Mouse (Mus musculus): Measurements from ENCODE around the gene Rbbp9. TPM values are rescaled to one million over a fixed set of nuclear protein-coding genes. Genes with fewer than 3 reads are reported as not detected.

Gene Rbbp9
- total and polyA plus RNA-seq, 3 experiments: 0.13 to 0.42 (median 0.14) TPM

- dilution Hi-C loops (cut with MboI; ENCODE audit: extremely low pct_ligation_motif_present, extremely low pct_unique_long_range_greater_than_20kb, low sequenced_read_pairs): no loop called here
These were observed 5.6 kb downstream of the Rbbp9 start for GRCm38 (mm10) chr2:144545061-144545460.

DNA sequence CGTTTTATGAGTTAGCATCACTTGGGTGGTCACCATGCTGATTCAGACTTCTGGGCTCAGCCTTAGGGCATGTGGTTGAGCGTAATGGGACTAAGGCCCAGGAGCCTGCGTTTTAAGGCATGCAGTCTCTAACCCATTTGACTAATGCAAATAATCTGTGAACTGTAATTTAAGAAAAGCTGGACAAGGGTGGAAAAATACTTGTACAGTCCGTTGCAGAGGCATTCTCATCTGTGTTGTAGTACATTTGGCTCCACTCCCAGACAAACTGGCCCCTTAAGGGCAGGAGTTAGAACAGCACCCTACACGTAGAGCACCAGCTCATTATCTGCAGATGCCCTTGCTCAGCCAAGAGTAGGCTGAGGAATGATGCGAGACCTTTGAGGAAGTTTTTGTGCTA, 6.0 kb downstream of the Rbbp9 start:
- in situ Hi-C loops (cut with MboI; ENCODE audit: low pct_ligation_motif_present, low pct_unique_long_range_greater_than_20kb, low sequenced_read_pairs): no loop called here
- dilution Hi-C loops (cut with MboI; ENCODE audit: extremely low pct_ligation_motif_present, extremely low pct_unique_long_range_greater_than_20kb, low sequenced_read_pairs): no loop called here
- Histone ChIP-seq H3K79me2 (replicated peaks; ENCODE audit: control insufficient read depth, extremely low read depth, insufficient read depth, poor library complexity, severe bottlenecking) (no peaks in the 10 kb centered on the region), H3K9ac (ENCODE audit: insufficient read depth, low read depth) (no peak overlapping the region), H3K4me3 (replicated peaks in 1 of 3; ENCODE audit: low read depth in 2 of 3, low read length in 2 of 3, poor library complexity in 1 of 3) (no peak overlapping the region), H3K4me2 (ENCODE audit: insufficient read depth, low read depth, poor library complexity, severe bottlenecking) (no peak overlapping the region), H3K9me3 (replicated peaks; ENCODE audit: low read length) (no peaks in the 10 kb centered on the region), H3K27me3 (replicated peaks) (no peaks in the 10 kb centered on the region), H3K4me1 (ENCODE audit: control insufficient read depth in 1 of 2, insufficient read depth in 2 of 2) (peaks cover 7 to 12% of the 10 kb centered on the region in 2 experiments), H3K27ac (ENCODE audit: insufficient read depth, low read depth) (no peak overlapping the region), H3K36me3 (replicated peaks in 1 of 2; ENCODE audit: control insufficient read depth in 1 of 2, insufficient read depth in 1 of 2, low read length in 1 of 2) (peaks cover under 1 to 18% of the 10 kb centered on the region in 2 experiments)
- no peak for DNase-seq (ENCODE audit: extremely low read depth)
- TF ChIP-seq USF1 (IDR thresholded peaks at IDR 0.05; ENCODE audit: low read depth, low read length) (no peak), POLR2AphosphoS2 (IDR thresholded peaks at IDR 0.05; ENCODE audit: low read depth, low read length) (no peak), MAX (IDR thresholded peaks at IDR 0.05; ENCODE audit: low read length) (no peak), CHD1 (IDR thresholded peaks at IDR 0.05; ENCODE audit: low read depth, low read length) (no peak), ZKSCAN1 (IDR thresholded peaks at IDR 0.05; ENCODE audit: borderline replicate concordance, low read depth, low read length) (no peak), RCOR1 (conservative IDR thresholded peaks at IDR 0.05; ENCODE audit: low read depth, low read length) (no peak), MAFK (IDR thresholded peaks at IDR 0.05; ENCODE audit: insufficient replicate concordance, low read length) (no peak), BHLHE40 (IDR thresholded peaks at IDR 0.05; ENCODE audit: low read depth, low read length) (no peak), MXI1 (IDR thresholded peaks at IDR 0.05; ENCODE audit: low read depth, low read length) (no peak), ZNF384 (IDR thresholded peaks at IDR 0.05; ENCODE audit: low read depth, low read length) (no peak), UBTF (IDR thresholded peaks at IDR 0.05; ENCODE audit: low read depth, low read length) (no peak)

More at GRCm38 (mm10) chr2:144545061-144545460, 5.6 kb downstream of the Rbbp9 start:
- Histone ChIP-seq H3K27ac (ENCODE audit: insufficient read depth, low read depth) (no peak overlapping the region), H3K4me2 (ENCODE audit: insufficient read depth, low read depth, poor library complexity, severe bottlenecking) (no peak overlapping the region), H3K9ac (ENCODE audit: insufficient read depth, low read depth) (no peak overlapping the region), H3K4me3 (replicated peaks in 1 of 3; ENCODE audit: low read depth in 2 of 3, low read length in 2 of 3, poor library complexity in 1 of 3) (no peak overlapping the region), H3K9me3 (replicated peaks; ENCODE audit: low read length) (no peaks in the 10 kb centered on the region), H3K27me3 (replicated peaks) (no peaks in the 10 kb centered on the region), H3K4me1 (ENCODE audit: control insufficient read depth in 1 of 2, insufficient read depth in 2 of 2) (peaks cover 7 to 12% of the 10 kb centered on the region in 2 experiments), H3K36me3 (replicated peaks in 1 of 2; ENCODE audit: control insufficient read depth in 1 of 2, insufficient read depth in 1 of 2, low read length in 1 of 2) (peaks cover 0 to 13% of the 10 kb centered on the region in 2 experiments), H3K79me2 (replicated peaks; ENCODE audit: control insufficient read depth, extremely low read depth, insufficient read depth, poor library complexity, severe bottlenecking) (no peaks in the 10 kb centered on the region)
- DNase-seq (ENCODE audit: extremely low read depth): no peak
- TF ChIP-seq NELFE (IDR thresholded peaks at IDR 0.05; ENCODE audit: low read depth, low read length): no peak
- no peak for TF ChIP-seq RCOR1 (conservative IDR thresholded peaks at IDR 0.05; ENCODE audit: low read depth, low read length)
- no peak for TF ChIP-seq MYC (IDR thresholded peaks at IDR 0.05; ENCODE audit: low read depth, low read length)
- no peak for TF ChIP-seq POLR2A (IDR thresholded peaks at IDR 0.05; ENCODE audit: low read depth, low read length)
- no peak for TF ChIP-seq EP300 (IDR thresholded peaks at IDR 0.05; ENCODE audit: low read length)
- no peak for TF ChIP-seq HCFC1 (IDR thresholded peaks at IDR 0.05; ENCODE audit: low read depth, low read length)
- TF ChIP-seq JUN (IDR thresholded peaks at IDR 0.05; ENCODE audit: insufficient read depth, low read depth, low read length): no peak
- no peak for TF ChIP-seq CTCF (conservative IDR thresholded peaks at IDR 0.05 in 1 of 2, IDR thresholded peaks at IDR 0.05 in 1 of 2; ENCODE audit: low read depth in 2 of 2, low read length in 2 of 2)
- TF ChIP-seq USF1 (IDR thresholded peaks at IDR 0.05; ENCODE audit: low read depth, low read length): no peak
- TF ChIP-seq TBP (conservative IDR thresholded peaks at IDR 0.05; ENCODE audit: low read depth, low read length): no peak
- TF ChIP-seq POLR2AphosphoS2 (IDR thresholded peaks at IDR 0.05; ENCODE audit: low read depth, low read length): no peak
- TF ChIP-seq GABPA (IDR thresholded peaks at IDR 0.05; ENCODE audit: insufficient replicate concordance, low read depth, low read length): no peak
- no peak for TF ChIP-seq BHLHE40 (IDR thresholded peaks at IDR 0.05; ENCODE audit: low read depth, low read length)
- no peak for TF ChIP-seq MXI1 (IDR thresholded peaks at IDR 0.05; ENCODE audit: low read depth, low read length)
- no peak for TF ChIP-seq CHD2 (IDR thresholded peaks at IDR 0.05; ENCODE audit: low read length)
- TF ChIP-seq ETS1 (conservative IDR thresholded peaks at IDR 0.05; ENCODE audit: low read depth, low read length): no peak
- TF ChIP-seq E2F4 (IDR thresholded peaks at IDR 0.05; ENCODE audit: insufficient replicate concordance, low read depth, low read length): no peak
- TF ChIP-seq KAT2A (IDR thresholded peaks at IDR 0.05; ENCODE audit: insufficient replicate concordance, low read length): no peak
- TF ChIP-seq ZC3H11A (IDR thresholded peaks at IDR 0.05; ENCODE audit: low read depth, low read length): no peak
- in situ Hi-C loops (cut with MboI; ENCODE audit: low pct_ligation_motif_present, low pct_unique_long_range_greater_than_20kb, low sequenced_read_pairs): no loop called here
